Mouse (Mus musculus): Measurements from ENCODE around the gene 1700047I17Rik2.
"Not testable (repeated sequence)": the region's sequence is repeated elsewhere in the genome, so short reads cannot be mapped to it uniquely, and the experiment has no call there.

Gene 1700047I17Rik2

GRCm38 (mm10) chr12:55199306-55199705, at the start of gene 1700047I17Rik2:
TSS of gene 1700047I17Rik2 (plus strand) at chr12:55199592.
- not testable (repeated sequence) for DNase-seq

- DNase-seq = not testable (repeated sequence)
Observed at GRCm38 (mm10) chr12:55154559-55155448, 44.6 kb upstream of the 1700047I17Rik2 start, which contains the start of gene Srp54b. TSS of gene Srp54b (plus strand) at chr12:55155104.

GRCm38 (mm10) chr12:55155449-55155783, 44.0 kb upstream of the 1700047I17Rik2 start:
- not testable (repeated sequence) for DNase-seq

GRCm38 (mm10) chr12:55167034-55167557, 32.3 kb upstream of the 1700047I17Rik2 start:
- not testable (repeated sequence) for DNase-seq

GRCm38 (mm10) chr12:55187686-55188085, 11.7 kb upstream of the 1700047I17Rik2 start:
- DNase-seq = not testable (repeated sequence)

- DNase-seq = not testable (repeated sequence)
Observed at GRCm38 (mm10) chr12:55189127-55189526, 10.3 kb upstream of the 1700047I17Rik2 start.

- DNase-seq = not testable (repeated sequence)
Observed at GRCm38 (mm10) chr12:55199799-55200198, 407 bp downstream of the 1700047I17Rik2 start.

- not testable (repeated sequence) for DNase-seq
Observed at GRCm38 (mm10) chr12:55212944-55213343, 13.6 kb downstream of the 1700047I17Rik2 start.

GRCm38 (mm10) chr12:55229626-55230519, 30.5 kb downstream of the 1700047I17Rik2 start, which contains the start of gene Srp54c:
TSS of gene Srp54c (plus strand) at chr12:55230168.
- DNase-seq = not testable (repeated sequence)

- not testable (repeated sequence) for DNase-seq
Observed at GRCm38 (mm10) chr12:55230520-55230861, 31.1 kb downstream of the 1700047I17Rik2 start.

- not testable (repeated sequence) for DNase-seq
Observed at GRCm38 (mm10) chr12:55242243-55242642, 42.9 kb downstream of the 1700047I17Rik2 start.

- DNase-seq = not testable (repeated sequence)
Observed at GRCm38 (mm10) chr12:55261950-55262349, 62.6 kb downstream of the 1700047I17Rik2 start.

GRCm38 (mm10) chr12:55263385-55263784, 64.0 kb downstream of the 1700047I17Rik2 start:
- not testable (repeated sequence) for DNase-seq
